Mouse (Mus musculus) bone marrow macrophage, adult 2 months (primary cell): Measurements from ENCODE around the gene Shisa2.

ENCODE experiments used
- CTCF ChIP-seq: IDR thresholded peaks from 2 replicates; pipeline ENCODE4 v1.5.1; 2012; ENCODE audit warnings: low read depth, mild to moderate bottlenecking, low read length, moderate library complexity
- POLR2A ChIP-seq: IDR thresholded peaks from 2 replicates; pipeline ENCODE4 v1.6.1; 2012; ENCODE audit warnings: mild to moderate bottlenecking, low read depth, low read length, borderline replicate concordance

GRCm38 (mm10) chr14:59675330-59675729 is 50.2 kb downstream of the Shisa2 start:
- TF ChIP-seq POLR2A (no peak), CTCF (no peak)
